Mouse (Mus musculus): Measurements from ENCODE around the gene Sept7. TPM values are rescaled to one million over a fixed set of nuclear protein-coding genes. Genes with fewer than 3 reads are reported as not detected.

Sept7 gene
- 258 and 270 TPM in 2 replicates for polyA plus RNA-seq (2016; fragmentation: Nextera tagmentation; extraction: Ambion mirVana)

- Histone ChIP-seq H3K27me3 (no peaks in the 10 kb centered on the region), H3K4me3 (peak within 1 kb of the TSS; percentile 99), H3K36me3 (no peaks in the 10 kb centered on the region), H3K9me3 (no peaks in the 10 kb centered on the region), H3K9ac (replicated peaks) (peak within 1 kb of the TSS; percentile 98), H3K4me2 (replicated peaks) (peak within 1 kb of the TSS; percentile 67), H3K4me1 (peaks cover 15% of the 10 kb centered on the region), H3K27ac (replicated peaks) (peak within 1 kb of the TSS; percentile 100)
- ATAC-seq (ENCODE audit: low FRiP score, low read depth) = peak; percentile 97
- under 1% methylated on average over 52 of the region's 54 CpGs for WGBS
Measured at GRCm38 (mm10) chr9:25252283-25252726, at the start of gene Sept7. Gene Sept7 (plus strand): TSS chr9:25252439.

GRCm38 (mm10) chr9:25208087-25208803 lies 44.0 kb upstream of the Sept7 start:
- no peak overlapping the region for H3K27ac ChIP-seq (replicated peaks)
- 86% methylated on average over 8 of the region's 8 CpGs for WGBS

GRCm38 (mm10) chr9:25212309-25213163 lies 39.7 kb upstream of the Sept7 start:
- peak; percentile 82 for ATAC-seq (ENCODE audit: low FRiP score, low read depth)
- H3K27ac ChIP-seq (replicated peaks) = peak overlapping the region; percentile 46
- peaks cover 14% of the 10 kb centered on the region for H3K4me1 ChIP-seq
- no peaks in the 10 kb centered on the region for H3K27me3 ChIP-seq
- H3K4me3 ChIP-seq = no peak overlapping the region
- H3K4me2 ChIP-seq (replicated peaks) = no peak overlapping the region
- no peak overlapping the region for H3K9ac ChIP-seq (replicated peaks)
- WGBS = 60% methylated on average over 9 of the region's 9 CpGs
- H3K9me3 ChIP-seq = no peaks in the 10 kb centered on the region
- no peaks in the 10 kb centered on the region for H3K36me3 ChIP-seq

More at GRCm38 (mm10) chr9:25208087-25208803, 44.0 kb upstream of the Sept7 start:
- Histone ChIP-seq H3K9ac (replicated peaks) (no peak overlapping the region), H3K4me3 (no peak overlapping the region), H3K4me1 (peaks cover 13% of the 10 kb centered on the region), H3K4me2 (replicated peaks) (no peak overlapping the region), H3K9me3 (no peaks in the 10 kb centered on the region), H3K36me3 (no peaks in the 10 kb centered on the region), H3K27me3 (no peaks in the 10 kb centered on the region)
- no peak for ATAC-seq (ENCODE audit: low FRiP score, low read depth)

- peak overlapping the region; percentile 46 for H3K27ac ChIP-seq (replicated peaks)
Measured at GRCm38 (mm10) chr9:25213164-25213557, 39.1 kb upstream of the Sept7 start.

GRCm38 (mm10) chr9:25215411-25215810 lies 36.8 kb upstream of the Sept7 start:
- WGBS = 71% methylated on average over 3 of the region's 3 CpGs

More at GRCm38 (mm10) chr9:25213164-25213557, 39.1 kb upstream of the Sept7 start:
- Histone ChIP-seq H3K9ac (replicated peaks) (no peak overlapping the region), H3K36me3 (no peaks in the 10 kb centered on the region), H3K27me3 (no peaks in the 10 kb centered on the region), H3K4me3 (no peak overlapping the region), H3K9me3 (no peaks in the 10 kb centered on the region), H3K4me1 (peaks cover 14% of the 10 kb centered on the region), H3K4me2 (replicated peaks) (no peak overlapping the region)
- ATAC-seq (ENCODE audit: low FRiP score, low read depth) = peak; percentile 56; the same call in 1 of the 2 replicates

GRCm38 (mm10) chr9:25216210-25216609 lies 36.0 kb upstream of the Sept7 start:
- WGBS = 29% methylated on average over 2 of the region's 2 CpGs
- no peaks in the 10 kb centered on the region for H3K27me3 ChIP-seq
- no peak overlapping the region for H3K4me3 ChIP-seq
- no peak overlapping the region for H3K27ac ChIP-seq (replicated peaks)
- no peaks in the 10 kb centered on the region for H3K9me3 ChIP-seq
- no peak for ATAC-seq (ENCODE audit: low FRiP score, low read depth)
- H3K4me1 ChIP-seq = peaks cover 14% of the 10 kb centered on the region
- no peak overlapping the region for H3K9ac ChIP-seq (replicated peaks)
- H3K4me2 ChIP-seq (replicated peaks) = no peak overlapping the region
- H3K36me3 ChIP-seq = no peaks in the 10 kb centered on the region

More at GRCm38 (mm10) chr9:25215411-25215810, 36.8 kb upstream of the Sept7 start:
- Histone ChIP-seq H3K4me2 (replicated peaks) (no peak overlapping the region), H3K4me3 (no peak overlapping the region), H3K27me3 (no peaks in the 10 kb centered on the region), H3K27ac (replicated peaks) (no peak overlapping the region), H3K4me1 (peaks cover 14% of the 10 kb centered on the region), H3K9me3 (no peaks in the 10 kb centered on the region), H3K36me3 (no peaks in the 10 kb centered on the region), H3K9ac (replicated peaks) (no peak overlapping the region)
- ATAC-seq (ENCODE audit: low FRiP score, low read depth) = no peak

GRCm38 (mm10) chr9:25218954-25219353 lies 33.3 kb upstream of the Sept7 start:
- WGBS = 65% methylated on average over 3 of the region's 3 CpGs

GRCm38 (mm10) chr9:25219882-25220281 lies 32.4 kb upstream of the Sept7 start:
- 80% methylated on average over 5 of the region's 5 CpGs for WGBS
- ATAC-seq (ENCODE audit: low FRiP score, low read depth) = no peak

More at GRCm38 (mm10) chr9:25218954-25219353, 33.3 kb upstream of the Sept7 start:
- H3K9ac ChIP-seq (replicated peaks) = no peak overlapping the region
- H3K4me3 ChIP-seq = no peak overlapping the region
- no peak overlapping the region for H3K27ac ChIP-seq (replicated peaks)
- no peaks in the 10 kb centered on the region for H3K27me3 ChIP-seq
- no peaks in the 10 kb centered on the region for H3K4me1 ChIP-seq
- no peak for ATAC-seq (ENCODE audit: low FRiP score, low read depth)
- no peaks in the 10 kb centered on the region for H3K9me3 ChIP-seq
- no peaks in the 10 kb centered on the region for H3K36me3 ChIP-seq
- no peak overlapping the region for H3K4me2 ChIP-seq (replicated peaks)

GRCm38 (mm10) chr9:25224959-25225358 lies 27.3 kb upstream of the Sept7 start:
- no peak overlapping the region for H3K4me3 ChIP-seq
- no peak for ATAC-seq (ENCODE audit: low FRiP score, low read depth)
- no peaks in the 10 kb centered on the region for H3K36me3 ChIP-seq
- H3K27ac ChIP-seq (replicated peaks) = no peak overlapping the region
- H3K9ac ChIP-seq (replicated peaks) = no peak overlapping the region
- 84% methylated on average over 4 of the region's 4 CpGs for WGBS
- H3K9me3 ChIP-seq = no peaks in the 10 kb centered on the region
- no peaks in the 10 kb centered on the region for H3K27me3 ChIP-seq
- no peaks in the 10 kb centered on the region for H3K4me1 ChIP-seq
- H3K4me2 ChIP-seq (replicated peaks) = no peak overlapping the region

More at GRCm38 (mm10) chr9:25219882-25220281, 32.4 kb upstream of the Sept7 start:
- H3K27ac ChIP-seq (replicated peaks) = no peak overlapping the region
- no peak overlapping the region for H3K9ac ChIP-seq (replicated peaks)
- H3K36me3 ChIP-seq = no peaks in the 10 kb centered on the region
- no peaks in the 10 kb centered on the region for H3K27me3 ChIP-seq
- no peaks in the 10 kb centered on the region for H3K4me1 ChIP-seq
- no peak overlapping the region for H3K4me3 ChIP-seq
- H3K9me3 ChIP-seq = no peaks in the 10 kb centered on the region
- H3K4me2 ChIP-seq (replicated peaks) = no peak overlapping the region

- Histone ChIP-seq H3K4me3 (no peak overlapping the region), H3K36me3 (no peaks in the 10 kb centered on the region), H3K9me3 (no peaks in the 10 kb centered on the region), H3K27me3 (no peaks in the 10 kb centered on the region), H3K27ac (replicated peaks) (no peak overlapping the region), H3K4me1 (no peaks in the 10 kb centered on the region), H3K9ac (replicated peaks) (no peak overlapping the region), H3K4me2 (replicated peaks) (no peak overlapping the region)
- ATAC-seq (ENCODE audit: low FRiP score, low read depth) = no peak
- WGBS = 85% methylated on average over 6 of the region's 6 CpGs
Measured at GRCm38 (mm10) chr9:25229740-25230139, 22.5 kb upstream of the Sept7 start.

GRCm38 (mm10) chr9:25230213-25231039 lies 21.8 kb upstream of the Sept7 start:
- no peak overlapping the region for H3K4me2 ChIP-seq (replicated peaks)

More at GRCm38 (mm10) chr9:25230213-25231039, 21.8 kb upstream of the Sept7 start:
- H3K36me3 ChIP-seq = no peaks in the 10 kb centered on the region
- ATAC-seq (ENCODE audit: low FRiP score, low read depth) = no peak
- H3K27me3 ChIP-seq = no peaks in the 10 kb centered on the region
- no peak overlapping the region for H3K4me3 ChIP-seq
- no peak overlapping the region for H3K27ac ChIP-seq (replicated peaks)
- no peak overlapping the region for H3K9ac ChIP-seq (replicated peaks)
- H3K4me1 ChIP-seq = no peaks in the 10 kb centered on the region
- WGBS = 89% methylated on average over 10 of the region's 10 CpGs
- H3K9me3 ChIP-seq = no peaks in the 10 kb centered on the region

Measured in midbrain, embryonic 12.5 days (tissue).